Mouse (Mus musculus) kidney, postnatal 0 days (tissue): ENCODE results near the gene Vezf1. TPM values are rescaled to one million over a fixed set of nuclear protein-coding genes. Genes with fewer than 3 reads are reported as not detected.
A peak's percentile ranks its signal among the peaks of the same experiment; 100 is the strongest.

Source experiments
- ATAC-seq: fragments of 200-750 bp; cut with Nextera tagmentation; replicated peaks from 2 replicates; pipeline ENCODE4 v1.8.0; 2017; ENCODE audit warnings: low read depth, moderate number of reproducible peaks, moderate TSS enrichment, moderate library complexity; ENCODE audit not compliant: low FRiP score
- DNase-seq: peaks from one replicate; pipeline ENCODE4 v3.0.0-alpha.2; 2016; ENCODE audit warnings: low spot score
- H3K27ac ChIP-seq: fragments of 300-500 bp; sonication (generic); 2 replicates; pipeline ENCODE4 v1.5.1; 2014; ENCODE audit warnings: mild to moderate bottlenecking
- H3K27me3 ChIP-seq: fragments of 300-500 bp; sonication (generic); 2 replicates; pipeline ENCODE4 v1.6.1; 2014; ENCODE audit warnings: low read length, mixed read lengths; ENCODE audit not compliant: insufficient read depth
- H3K36me3 ChIP-seq: fragments of 300-500 bp; sonication (generic); 2 replicates; pipeline ENCODE4 v1.6.1; 2014; ENCODE audit warnings: low read length, mixed read lengths; ENCODE audit not compliant: insufficient read depth
- H3K4me1 ChIP-seq: fragments of 300-500 bp; sonication (generic); replicated peaks from 2 replicates; pipeline ENCODE4 v1.6.1; 2014; ENCODE audit warnings: antibody characterized with exemption, low read length, mixed read lengths; ENCODE audit not compliant: insufficient read depth
- H3K4me2 ChIP-seq: fragments of 300-500 bp; sonication (generic); 2 replicates; pipeline ENCODE4 v1.6.1; 2014; ENCODE audit warnings: mild to moderate bottlenecking, low read length, moderate library complexity, mixed read lengths
- H3K4me3 ChIP-seq: fragments of 300-500 bp; sonication (generic); replicated peaks from 2 replicates; pipeline ENCODE4 v1.5.1; 2014; ENCODE audit warnings: low read depth, low read length
- H3K9ac ChIP-seq: fragments of 300-500 bp; sonication (generic); 2 replicates; pipeline ENCODE4 v1.6.1; 2014; ENCODE audit warnings: low read depth, low read length
- H3K9me3 ChIP-seq: fragments of 300-500 bp; sonication (generic); replicated peaks from 2 replicates; pipeline ENCODE4 v1.6.1; 2016; ENCODE audit warnings: low read length, inconsistent platforms, mixed read lengths
- CTCF ChIP-seq: IDR thresholded peaks from 2 replicates; pipeline ENCODE4 v1.5.1; 2016; ENCODE audit warnings: antibody characterized with exemption, low read depth, mild to moderate bottlenecking, moderate library complexity
- WGBS: fragments of 180-500 bp; shearing (Covaris S2); extraction: QIAGEN DNeasy Blood & Tissue Kit; methylation state at CpG from one replicate; pipeline ENCODE4 v1.1.7; 2014; 5-methylcytosine and 5-hydroxymethylcytosine counted together
- polyA plus RNA-seq: library from polyadenylated mRNA; unstranded; fragments of >200 nt; fragmentation: Nextera tagmentation; extraction: Ambion mirVana; gene quantifications from 2 replicates; pipeline ENCODE4 v1.2.1, GENCODE M21; 2015

The Vezf1 gene
- polyA plus RNA-seq, 1 experiment from 2014 or later = 39.8 TPM

- H3K9ac ChIP-seq = peak overlapping the region; percentile 97
Measured at GRCm38 (mm10) chr11:88099599-88100023, 31.5 kb downstream of the Vezf1 start.

GRCm38 (mm10) chr11:88100170-88100569 is 32.1 kb downstream of the Vezf1 start:
- no peaks in the 10 kb centered on the region for H3K9me3 ChIP-seq
- DNase-seq (no peak), ATAC-seq (no peak)
- 40% methylated on average over 4 of the region's 4 CpGs for WGBS
- H3K4me3 ChIP-seq = peak overlapping the region; percentile 89
- peaks cover 38% of the 10 kb centered on the region for H3K4me1 ChIP-seq
- TF ChIP-seq CTCF = no peak
- H3K36me3 ChIP-seq = no peaks in the 10 kb centered on the region
- H3K4me2 ChIP-seq = peak overlapping the region; percentile 90
- H3K9ac ChIP-seq = no peak overlapping the region
- peak overlapping the region; percentile 98; the same call in 1 of the 2 replicates for H3K27ac ChIP-seq
- H3K27me3 ChIP-seq = no peaks in the 10 kb centered on the region

More at GRCm38 (mm10) chr11:88099599-88100023, 31.5 kb downstream of the Vezf1 start:
- Histone ChIP-seq H3K4me1 (peaks cover 38% of the 10 kb centered on the region), H3K36me3 (no peaks in the 10 kb centered on the region), H3K27ac (peak overlapping the region; percentile 98), H3K27me3 (no peaks in the 10 kb centered on the region), H3K4me3 (peak overlapping the region; percentile 89), H3K4me2 (peak overlapping the region; percentile 90), H3K9me3 (no peaks in the 10 kb centered on the region)
- no peak for TF ChIP-seq CTCF
- 1% methylated on average over 29 of the region's 38 CpGs for WGBS
- ATAC-seq = peak; percentile 56; the same call in 1 of the 2 replicates
- peak; percentile 88 for DNase-seq

- TF ChIP-seq CTCF = no peak
- no peak for ATAC-seq
Measured at GRCm38 (mm10) chr11:88103214-88103941, 35.3 kb downstream of the Vezf1 start.

GRCm38 (mm10) chr11:88105494-88106291 is 37.6 kb downstream of the Vezf1 start:
- no peak for DNase-seq
- Histone ChIP-seq H3K36me3 (no peaks in the 10 kb centered on the region), H3K9ac (no peak overlapping the region), H3K4me3 (no peak overlapping the region), H3K27me3 (no peaks in the 10 kb centered on the region), H3K27ac (no peak overlapping the region), H3K9me3 (no peaks in the 10 kb centered on the region), H3K4me1 (peaks cover 25% of the 10 kb centered on the region), H3K4me2 (no peak overlapping the region)
- no peak for ATAC-seq
- TF ChIP-seq CTCF = no peak
- WGBS = 68% methylated on average over 6 of the region's 6 CpGs

More at GRCm38 (mm10) chr11:88103214-88103941, 35.3 kb downstream of the Vezf1 start:
- no peaks in the 10 kb centered on the region for H3K9me3 ChIP-seq
- H3K36me3 ChIP-seq = no peaks in the 10 kb centered on the region
- H3K27ac ChIP-seq = no peak overlapping the region
- DNase-seq = no peak
- no peak overlapping the region for H3K4me2 ChIP-seq
- no peaks in the 10 kb centered on the region for H3K27me3 ChIP-seq
- 85% methylated on average over 19 of the region's 19 CpGs for WGBS
- no peak overlapping the region for H3K4me3 ChIP-seq
- no peak overlapping the region for H3K9ac ChIP-seq
- peaks cover 27% of the 10 kb centered on the region for H3K4me1 ChIP-seq

- Histone ChIP-seq H3K9ac (no peak overlapping the region), H3K9me3 (no peaks in the 10 kb centered on the region), H3K27me3 (no peaks in the 10 kb centered on the region), H3K36me3 (no peaks in the 10 kb centered on the region), H3K27ac (no peak overlapping the region), H3K4me3 (no peak overlapping the region), H3K4me2 (no peak overlapping the region), H3K4me1 (peaks cover 22% of the 10 kb centered on the region; the same call in 1 of the 2 replicates)
- ATAC-seq (no peak), DNase-seq (no peak)
- WGBS = 59% methylated on average over 8 of the region's 8 CpGs
- no peak for TF ChIP-seq CTCF
Measured at GRCm38 (mm10) chr11:88106292-88106554, 38.1 kb downstream of the Vezf1 start.

GRCm38 (mm10) chr11:88107365-88107764 is 39.3 kb downstream of the Vezf1 start:
- H3K9ac ChIP-seq = no peak overlapping the region
- H3K9me3 ChIP-seq = no peaks in the 10 kb centered on the region
- no peak for TF ChIP-seq CTCF
- H3K4me2 ChIP-seq = no peak overlapping the region
- no peak overlapping the region for H3K27ac ChIP-seq
- H3K27me3 ChIP-seq = no peaks in the 10 kb centered on the region
- no peak overlapping the region for H3K4me3 ChIP-seq
- H3K36me3 ChIP-seq = no peaks in the 10 kb centered on the region
- DNase-seq = no peak
- 58% methylated on average over 4 of the region's 4 CpGs for WGBS
- peaks cover 22% of the 10 kb centered on the region; the same call in 1 of the 2 replicates for H3K4me1 ChIP-seq
- no peak for ATAC-seq
